Mouse (Mus musculus): ENCODE measurements around the gene Ccl5. TPM values are rescaled to one million over a fixed set of nuclear protein-coding genes. Genes with fewer than 3 reads are reported as not detected.

Ccl5 gene
- total RNA-seq, 2 experiments from 2014 or later, result not detected

- DNase-seq, result no peak
Observed at GRCm38 (mm10) chr11:83538705-83539314, 8.5 kb upstream of the Ccl5 start.

- no peak for DNase-seq
Observed at GRCm38 (mm10) chr11:83536831-83537230, 6.5 kb upstream of the Ccl5 start.

- peak; percentile 44 for DNase-seq
Observed at GRCm38 (mm10) chr11:83534609-83535423, 4.5 kb upstream of the Ccl5 start.

- no peak for DNase-seq
Observed at GRCm38 (mm10) chr11:83534143-83534542, 3.8 kb upstream of the Ccl5 start.

- DNase-seq, result no peak
Observed at GRCm38 (mm10) chr11:83533192-83533591, 2.9 kb upstream of the Ccl5 start.

GRCm38 (mm10) chr11:83529024-83529423, 1.3 kb downstream of the Ccl5 start:
- DNase-seq, result no peak

GRCm38 (mm10) chr11:83522075-83522474, 8.2 kb downstream of the Ccl5 start, which contains the start of gene Heatr9:
Heatr9 (minus strand) TSS chr11:83522175.
- no peak for DNase-seq

- DNase-seq, result no peak
Observed at GRCm38 (mm10) chr11:83518371-83518770, 11.9 kb downstream of the Ccl5 start.

GRCm38 (mm10) chr11:83517153-83517552, 13.2 kb downstream of the Ccl5 start:
- no peak for DNase-seq

GRCm38 (mm10) chr11:83509521-83509920, 20.8 kb downstream of the Ccl5 start:
- no peak for DNase-seq

- no peak for DNase-seq
Observed at GRCm38 (mm10) chr11:83504308-83504707, 26.0 kb downstream of the Ccl5 start.

- no peak for DNase-seq
Observed at GRCm38 (mm10) chr11:83495571-83495970, 34.7 kb downstream of the Ccl5 start.

GRCm38 (mm10) chr11:83491488-83491887, 38.8 kb downstream of the Ccl5 start:
- DNase-seq, result no peak

Other genes with a start within 250 kb of the Ccl5 start
- gene Slfn14, start 243.8 kb downstream of the Ccl5 start, total RNA-seq (2021), result not detected
- 10 to 100 TPM; 30.1 to 32.3 TPM for gene Ap2b1, start 231.5 kb downstream of the Ccl5 start, total RNA-seq (2021)
- 10 to 100 TPM in 1 of 2 experiments, 1 to 10 TPM in 1; 9.0 to 11.9 TPM for gene Pex12, start 227.9 kb downstream of the Ccl5 start, total RNA-seq (2021)
- gene Rasl10b, start 121.4 kb downstream of the Ccl5 start, total RNA-seq (2021), result under 1 TPM; 0.32 to 0.59 TPM
- not detected for gene Gas2l2, start 101.1 kb downstream of the Ccl5 start, total RNA-seq (2021)
- not detected for gene 1700020L24Rik, start 92.8 kb downstream of the Ccl5 start, total RNA-seq (2021)
- gene Mmp28, start 67.4 kb downstream of the Ccl5 start, total RNA-seq (2021), result 1 to 10 TPM; 2.5 to 4.5 TPM
- 10 to 100 TPM; 20.2 to 24.3 TPM for gene Taf15, start 57.4 kb downstream of the Ccl5 start, total RNA-seq (2021)
- gene Heatr9, start 8.3 kb downstream of the Ccl5 start, total RNA-seq (2021), result not detected
- 1 to 10 TPM; 4.0 to 5.0 TPM for gene Ccl9, start 48.1 kb upstream of the Ccl5 start, total RNA-seq (2021)
- gene Ccl6, start 62.6 kb upstream of the Ccl5 start, total RNA-seq (2021), result 1 to 10 TPM; 4.7 to 8.4 TPM
- gene Rpl9-ps1, start 115.1 kb upstream of the Ccl5 start, total RNA-seq (2021), result not detected
- not detected for gene Ccl3, start 118.8 kb upstream of the Ccl5 start, total RNA-seq (2021)
- gene Ccl4, start 132.1 kb upstream of the Ccl5 start, total RNA-seq (2021), result not detected
- gene Wfdc17, start 173.5 kb upstream of the Ccl5 start, total RNA-seq (2021), result 1 to 10 TPM; 1.2 to 1.9 TPM
- not detected for gene Wfdc18, start 178.5 kb upstream of the Ccl5 start, total RNA-seq (2021)
- gene Wfdc21, start 216.4 kb upstream of the Ccl5 start, total RNA-seq (2021), result 1 to 10 TPM in 1 of 2 experiments, not detected in 1; 3.4 TPM
- 1 to 10 TPM; 6.4 to 7.4 TPM for gene Heatr6, start 223.2 kb upstream of the Ccl5 start, total RNA-seq (2021)

Measured in gastrocnemius, postnatal 25 days (tissue).